Mouse (Mus musculus) c-Kit-positive CD71-positive TER-119-negative erythroid progenitor cells, embryonic 14.5 days (primary cell): ENCODE data around the gene Sergef.

Experiments used
- DNase-seq: peaks from one replicate; pipeline ENCODE4 v3.0.0-alpha.2; 2013; ENCODE audit warnings: low read depth

Sergef gene

DNA sequence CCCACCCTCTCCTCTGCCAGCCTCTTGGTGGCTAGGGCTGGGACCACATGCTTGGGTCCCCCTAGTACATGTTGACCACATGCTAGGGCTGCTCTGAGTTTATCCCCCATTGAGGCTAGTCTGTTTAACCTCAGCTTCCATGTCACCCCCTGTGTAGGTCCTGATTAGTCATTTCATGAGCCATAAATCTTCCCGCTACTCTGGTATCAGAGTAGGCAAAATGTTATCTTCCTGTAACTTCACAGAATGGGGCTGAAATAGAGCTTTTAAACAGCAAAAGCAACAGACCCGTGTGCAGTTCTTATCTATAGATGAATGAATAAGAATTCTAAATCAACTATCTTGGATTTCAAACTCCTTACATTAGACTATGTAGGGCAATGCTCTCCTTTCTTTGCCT, 138.1 kb downstream of the Sergef start:
- no peak for DNase-seq

DNA sequence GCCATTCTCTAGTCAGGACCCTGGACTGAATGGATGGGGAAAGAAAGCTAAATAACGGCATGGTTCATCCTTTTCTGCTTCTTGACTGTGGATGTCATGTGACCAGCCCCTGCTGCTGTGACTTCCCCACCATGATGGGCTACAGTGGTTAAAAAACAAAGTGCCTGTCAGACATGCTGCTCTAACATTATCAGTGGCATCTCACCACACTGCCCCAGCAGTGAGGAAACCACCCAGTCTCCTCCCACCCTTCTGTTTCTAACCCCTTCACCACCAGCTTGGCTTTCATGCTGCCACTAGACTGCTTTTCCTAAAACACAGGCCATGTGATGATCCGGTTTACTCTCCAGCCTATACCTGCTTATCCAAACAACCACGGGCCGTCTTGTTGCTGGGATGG, 140.0 kb downstream of the Sergef start:
- DNase-seq: no peak

- DNase-seq: no peak
Observed at GRCm38 (mm10) chr7:46492134-46492678, 147.4 kb downstream of the Sergef start.

DNA sequence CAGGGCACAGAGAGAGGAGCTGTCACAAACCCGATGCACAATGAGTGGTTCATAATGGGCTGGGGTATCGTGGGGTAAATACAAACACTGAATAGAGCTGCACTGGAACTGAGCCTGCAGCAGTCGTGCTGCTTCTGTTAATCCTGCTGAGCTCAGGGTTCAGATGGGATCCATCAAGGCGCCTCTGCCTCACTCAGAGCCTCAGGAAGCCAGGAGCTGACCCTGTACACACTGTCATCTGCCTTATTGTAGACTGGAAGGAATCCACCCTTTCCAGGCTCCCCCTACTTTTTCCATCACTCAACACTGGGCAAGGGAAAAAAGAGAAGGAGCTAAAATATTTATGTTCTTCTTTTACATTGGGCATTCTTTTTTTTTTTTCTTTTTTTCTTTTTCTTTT, 152.3 kb downstream of the Sergef start:
- DNase-seq: no peak

- DNase-seq: no peak
Observed at GRCm38 (mm10) chr7:46486761-46487160, 152.8 kb downstream of the Sergef start.

GRCm38 (mm10) chr7:46484223-46484622, 155.4 kb downstream of the Sergef start:
- DNase-seq: no peak

DNA sequence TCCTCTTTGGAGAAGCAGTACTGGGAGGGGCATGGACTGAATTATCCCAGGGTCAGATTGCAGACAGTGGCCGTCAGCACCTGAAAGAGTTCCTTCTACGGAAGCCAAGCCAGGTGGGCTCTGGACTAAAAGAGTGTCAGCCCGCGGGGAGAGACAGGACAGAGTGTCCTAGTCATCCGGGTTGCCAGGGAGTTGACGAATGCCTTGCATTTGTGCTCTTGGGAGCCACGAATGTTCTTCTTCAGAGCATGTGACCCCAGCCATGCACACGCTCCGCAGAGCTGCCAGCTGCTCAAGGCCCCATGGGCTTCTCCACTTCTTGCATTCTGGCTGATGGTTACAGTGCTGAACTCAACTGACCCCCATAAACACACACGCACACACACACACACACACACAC, 156.6 kb downstream of the Sergef start:
- no peak for DNase-seq

DNA sequence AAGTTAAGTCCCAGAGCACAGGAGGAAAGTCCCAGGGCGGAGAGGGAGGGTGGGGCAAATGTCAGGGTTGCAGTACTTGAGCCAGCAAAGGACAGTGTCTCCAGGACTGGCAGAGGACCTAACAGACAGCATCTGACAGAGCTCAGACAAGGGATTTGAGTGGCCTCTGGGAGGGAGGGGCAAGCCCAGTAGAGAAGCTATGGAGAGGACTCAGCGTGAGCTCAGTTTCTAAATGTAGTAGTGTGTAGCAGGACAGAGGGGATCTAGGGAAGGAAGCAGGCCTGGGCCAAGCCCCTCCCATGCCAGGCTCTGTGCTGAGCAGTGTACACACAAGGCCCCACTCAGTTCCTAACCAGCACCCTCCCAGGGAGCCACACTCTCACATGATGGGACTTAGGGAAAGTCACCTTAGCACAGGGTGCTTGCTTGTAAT, 157.5 kb downstream of the Sergef start:
- DNase-seq: no peak

GRCm38 (mm10) chr7:46479793-46480192, 159.8 kb downstream of the Sergef start:
- no peak for DNase-seq

DNA sequence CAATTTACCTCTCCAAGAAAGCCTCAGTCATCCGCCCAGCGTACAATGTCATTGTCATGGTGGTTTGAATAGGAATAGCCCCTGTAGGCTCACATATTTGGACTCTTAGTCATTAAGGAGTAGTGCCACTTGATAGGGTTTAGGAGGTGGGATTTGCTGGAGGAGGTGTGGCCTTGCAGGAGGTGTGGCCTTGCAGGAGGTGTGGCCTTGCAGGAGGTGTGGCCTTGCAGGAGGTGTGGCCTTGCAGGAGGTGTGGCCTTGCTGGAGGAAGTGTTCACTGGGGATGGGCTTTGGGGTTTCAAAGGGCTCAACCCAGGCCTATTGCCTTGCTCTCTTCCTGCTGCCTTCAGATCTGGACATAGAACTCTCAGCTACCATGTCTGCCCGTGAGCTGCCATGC, 162.2 kb downstream of the Sergef start:
- DNase-seq: no peak

- DNase-seq: no peak
Observed at GRCm38 (mm10) chr7:46475464-46475863, 164.1 kb downstream of the Sergef start.

DNA sequence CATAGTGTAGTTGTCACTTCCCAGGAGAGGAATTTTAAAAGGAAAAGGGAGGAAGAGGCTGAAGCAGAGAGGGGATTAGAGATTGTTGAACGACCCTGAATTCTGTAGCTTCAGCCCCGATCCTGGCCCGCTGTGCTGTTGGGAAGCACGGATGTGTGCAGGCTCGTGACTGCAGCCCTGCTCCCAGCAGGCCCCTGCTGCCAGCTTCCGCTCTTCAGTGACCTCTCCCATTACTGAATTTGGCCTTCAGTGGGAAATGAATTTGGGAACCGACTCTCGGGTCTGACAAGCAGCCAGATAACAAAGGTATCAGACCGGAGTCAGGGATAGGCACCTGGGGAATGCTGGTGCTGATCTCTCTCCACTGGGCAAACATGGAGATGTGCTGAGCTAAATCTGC, 166.5 kb downstream of the Sergef start:
- DNase-seq: no peak

GRCm38 (mm10) chr7:46471054-46471737, 168.4 kb downstream of the Sergef start:
- DNase-seq: no peak

- no peak for DNase-seq
Observed at GRCm38 (mm10) chr7:46469542-46469941, 170.1 kb downstream of the Sergef start.

DNA sequence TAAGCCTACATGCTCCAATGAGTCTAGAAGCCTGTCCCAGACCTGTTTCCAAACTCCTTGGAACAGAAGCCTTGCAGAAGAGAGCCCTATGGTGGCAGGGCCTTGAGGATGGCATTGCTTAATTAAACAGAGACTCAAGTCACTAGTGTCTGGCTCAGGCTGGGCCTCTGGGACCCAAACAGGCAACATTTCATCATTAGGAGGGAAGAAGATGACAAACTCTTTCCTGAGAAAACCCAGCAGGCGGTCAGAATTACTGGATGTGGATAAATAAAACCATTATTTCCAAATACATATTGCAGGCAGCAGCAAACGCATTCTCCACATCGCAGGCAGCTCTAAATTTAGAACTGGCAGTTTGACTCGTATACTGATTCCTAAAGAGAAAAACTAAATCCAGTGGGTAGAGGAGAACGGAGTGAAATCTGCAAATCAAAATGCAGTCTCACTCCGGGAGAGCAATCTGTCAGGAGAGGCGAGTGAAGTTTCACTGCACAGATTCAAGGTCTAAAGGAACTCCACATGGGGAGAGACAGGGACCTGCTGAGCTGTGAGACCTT, 173.1 kb downstream of the Sergef start:
- DNase-seq: no peak

DNA sequence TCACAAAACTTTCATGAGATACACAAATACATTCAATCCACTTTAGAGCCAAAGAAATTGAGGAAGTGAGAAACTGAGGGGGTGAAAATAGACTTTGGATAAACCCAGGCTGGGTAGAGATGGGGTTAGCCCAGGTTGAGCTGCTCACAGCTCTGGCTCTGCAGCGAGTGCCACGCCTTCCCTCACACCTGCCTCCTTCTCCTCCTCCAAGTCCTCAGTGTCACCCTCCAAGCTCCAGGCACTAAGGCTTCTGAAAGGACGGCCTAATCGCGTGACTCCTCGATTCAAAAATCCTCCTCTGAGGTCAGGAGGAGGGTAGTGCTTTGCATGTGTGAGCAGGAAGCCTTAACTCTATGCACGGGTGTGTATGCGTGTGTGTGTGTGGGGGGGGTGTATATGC, 176.5 kb downstream of the Sergef start:
- DNase-seq: no peak

DNA sequence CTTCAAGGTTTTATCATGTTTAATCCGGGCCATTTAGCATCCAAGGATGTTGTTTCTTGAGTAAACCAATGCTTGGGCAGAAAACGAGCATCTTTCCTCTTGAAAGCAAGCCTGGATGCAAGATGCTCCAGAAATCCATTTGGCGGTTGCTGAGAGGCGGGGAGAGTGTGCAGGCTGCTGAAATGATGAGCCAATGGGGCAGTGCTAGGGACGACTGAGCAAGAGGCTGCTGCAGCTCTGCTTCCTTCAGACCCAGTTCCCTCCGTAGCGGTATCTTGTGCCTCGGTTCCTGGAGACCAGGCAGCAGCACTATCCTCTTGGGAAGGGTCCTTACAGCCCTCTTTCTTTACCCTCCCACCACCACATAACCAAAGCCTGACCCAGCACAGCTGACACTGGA, 177.3 kb downstream of the Sergef start:
- DNase-seq: no peak

DNA sequence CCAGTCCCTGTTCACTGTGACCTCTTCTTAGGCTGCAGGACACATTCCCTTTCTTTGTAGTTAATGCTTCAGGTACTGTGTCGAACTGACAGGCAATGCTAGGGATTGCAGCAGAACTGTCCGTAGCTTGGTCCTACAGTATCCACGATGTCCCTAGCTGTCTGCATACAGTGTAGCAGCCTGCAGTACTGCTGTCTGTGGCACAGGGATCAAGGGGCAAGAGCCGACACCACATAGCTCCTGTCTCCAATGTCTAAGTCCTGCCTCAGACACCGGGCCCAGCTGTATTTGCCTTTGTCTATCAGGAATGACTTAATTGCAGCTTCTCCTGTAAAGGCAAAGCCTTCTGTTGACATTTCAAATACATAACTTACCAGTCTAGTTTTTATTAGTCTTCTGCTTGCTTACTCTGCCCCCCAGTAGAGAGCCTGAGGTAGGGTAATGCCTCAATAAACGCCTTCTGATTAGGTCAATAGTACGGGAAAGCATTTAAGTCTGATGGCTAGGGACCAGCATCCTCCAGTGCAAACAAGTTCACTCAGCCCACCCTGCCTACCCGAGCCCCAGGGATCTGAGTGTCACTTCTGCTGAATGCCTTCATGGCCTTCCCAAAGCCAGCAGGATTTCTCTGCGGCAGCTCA, 179.9 kb downstream of the Sergef start:
- DNase-seq: no peak

DNA sequence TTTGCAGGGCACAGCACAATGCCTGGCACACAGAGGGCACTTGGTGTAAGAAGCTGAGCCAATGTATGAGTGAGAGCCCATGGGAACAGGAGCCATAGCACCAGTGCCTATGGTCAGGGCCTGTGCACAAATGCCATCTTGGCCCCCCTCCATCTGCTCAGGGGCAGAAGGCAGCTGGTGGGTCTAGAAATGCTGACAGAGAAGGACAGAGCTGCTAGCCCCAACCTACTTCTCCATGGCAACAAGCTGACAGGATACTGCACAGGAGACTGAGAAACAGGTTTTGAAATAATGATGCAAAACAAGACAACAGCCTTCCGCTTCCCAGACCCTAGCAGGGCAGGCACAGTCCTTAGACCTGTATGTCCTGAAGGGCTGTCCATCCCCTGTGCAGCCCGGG, 180.4 kb downstream of the Sergef start:
- no peak for DNase-seq

DNA sequence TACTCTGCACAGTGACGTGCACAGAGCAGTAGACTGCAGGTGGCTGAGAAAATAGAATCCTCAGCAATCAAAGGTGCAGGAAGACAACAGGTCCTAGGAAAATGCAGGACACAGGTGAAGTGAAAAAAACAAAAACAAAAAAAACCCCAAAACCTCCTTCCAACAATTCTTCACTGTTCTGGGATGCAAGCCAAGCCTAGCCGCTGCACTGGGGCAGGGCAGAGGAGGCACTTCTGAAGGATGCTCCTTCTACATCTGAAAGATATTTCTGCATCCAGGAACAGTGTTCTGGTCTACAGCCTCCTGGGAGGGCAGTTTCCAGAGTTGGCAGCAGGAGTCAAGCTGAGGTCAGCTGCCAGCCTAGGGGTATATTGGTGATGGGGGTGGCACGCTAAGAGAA, 181.7 kb downstream of the Sergef start:
- no peak for DNase-seq

DNA sequence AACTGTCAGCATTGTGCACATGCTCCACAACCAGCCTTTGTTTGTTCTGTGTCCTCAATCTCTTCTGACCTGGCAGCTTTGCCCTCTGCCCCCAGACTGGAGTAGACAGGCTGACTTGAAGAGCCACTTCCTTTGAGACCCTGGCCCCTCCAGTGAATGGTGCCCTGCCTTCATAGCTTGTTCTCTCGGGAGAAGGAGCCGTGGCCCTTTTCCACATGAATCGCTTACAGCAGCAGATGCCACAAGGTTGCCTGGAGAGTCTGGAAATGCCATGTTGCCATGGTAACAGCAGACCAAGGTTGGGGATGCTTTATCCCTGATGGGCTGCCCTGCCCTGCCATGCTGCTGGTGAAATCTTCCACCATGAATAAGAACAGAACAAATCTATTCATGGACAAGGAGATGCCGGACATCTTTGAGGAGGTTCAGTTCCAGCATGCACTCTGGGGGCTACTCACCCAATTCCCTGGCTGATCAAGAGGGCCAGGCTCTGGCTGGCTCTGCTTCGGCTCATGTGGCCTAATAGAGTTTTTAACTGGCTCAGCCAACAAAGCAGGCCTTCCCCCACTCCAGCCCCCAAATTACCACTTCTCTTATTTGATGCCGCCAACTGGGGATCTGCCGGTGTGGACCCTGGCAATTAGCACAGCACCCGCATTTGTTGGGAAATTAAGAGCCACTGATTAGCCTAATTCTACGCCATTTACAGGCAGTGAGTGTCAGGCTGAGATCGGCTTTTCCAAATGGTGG, 185.5 kb downstream of the Sergef start:
- DNase-seq: no peak

- DNase-seq: no peak
Observed at GRCm38 (mm10) chr7:46448922-46449645, 190.5 kb downstream of the Sergef start.
